Mouse (Mus musculus) layer of hippocampus, adult 18-20 months (tissue): ENCODE data around the gene Nek9. TPM values are rescaled to one million over a fixed set of nuclear protein-coding genes. Genes with fewer than 3 reads are reported as not detected.
A peak's percentile ranks its signal among the peaks of the same experiment; 100 is the strongest.
"Not testable (repeated sequence)": the region's sequence is repeated elsewhere in the genome, so short reads cannot be mapped to it uniquely, and the experiment has no call there.

ENCODE experiments used
- DNase-seq, 2 experiments: peaks; one replicate each; pipeline ENCODE4 v3.0.0; 2022; ENCODE audit warnings: low spot score in 2 of 2
- total RNA-seq, 2 experiments: library from RNA; stranded (reverse); gene quantifications; 2 replicates each; pipeline ENCODE4 v1.2.3; 2021

Gene Nek9
- total RNA-seq, 2 experiments from 2014 or later, result 34.1 to 35.2 TPM

DNA sequence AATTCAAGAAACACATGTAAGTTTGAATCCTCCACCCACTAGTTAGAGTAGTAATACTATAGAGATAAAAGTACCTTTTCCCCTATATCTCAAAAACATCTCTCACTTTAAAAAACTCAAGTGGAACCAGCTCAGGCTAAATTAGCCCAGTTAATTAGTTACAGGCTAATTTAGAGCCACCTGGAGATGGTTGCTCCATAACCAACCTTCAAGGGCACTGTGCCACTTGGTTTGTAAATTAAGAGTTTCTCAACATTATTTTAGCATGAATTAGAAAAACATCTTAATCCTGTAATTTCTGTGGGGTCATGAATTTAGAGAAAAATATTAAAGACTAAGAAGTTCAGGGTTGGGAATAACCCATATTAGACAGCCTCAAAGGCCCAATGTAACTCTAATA lies 47.6 kb downstream of the Nek9 start:
- DNase-seq, result no peak

- no peak for DNase-seq
These were observed 48.5 kb downstream of the Nek9 start for GRCm38 (mm10) chr12:85290633-85291032.

- DNase-seq, result peak in 1 of 2 experiments; percentile 38
These were observed 49.8 kb downstream of the Nek9 start for GRCm38 (mm10) chr12:85289157-85290000.

GRCm38 (mm10) chr12:85288486-85289156 lies 50.5 kb downstream of the Nek9 start, which contains the start of gene Zc2hc1c:
Gene Zc2hc1c, plus strand, starts transcription at chr12:85288591.
- peak; percentile 50 to 66 for DNase-seq

DNA sequence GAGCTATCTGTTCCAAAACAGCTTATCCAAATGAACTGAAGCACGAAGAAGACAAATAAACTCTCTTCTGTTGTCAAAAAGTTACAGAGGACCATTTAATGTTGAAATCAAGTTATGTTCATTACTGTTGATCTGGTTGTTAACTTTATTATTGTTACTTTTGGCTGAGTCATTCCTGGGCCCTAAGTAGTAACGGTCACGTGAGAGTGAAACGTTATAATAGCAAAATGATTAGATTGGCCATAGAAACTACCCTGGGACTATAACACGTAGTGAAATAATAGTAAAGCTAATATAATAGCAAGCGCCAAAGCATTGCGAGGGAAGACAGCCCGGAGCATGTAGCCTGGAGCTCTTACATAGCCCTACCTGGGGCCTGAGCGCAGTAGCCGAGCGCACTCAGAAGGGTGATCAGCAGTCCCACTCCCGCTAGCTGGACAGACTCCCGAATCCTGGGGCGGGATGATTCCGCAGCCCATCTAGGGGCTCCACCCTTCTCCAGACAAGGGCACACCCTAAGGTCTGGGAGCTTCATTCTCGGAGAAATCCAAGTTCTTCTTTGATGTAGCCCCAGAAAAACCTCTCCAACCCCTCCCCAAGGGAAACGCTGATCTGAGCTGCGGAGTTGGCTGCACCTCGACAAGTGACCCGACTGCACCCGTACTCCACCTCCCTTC lies 51.2 kb downstream of the Nek9 start, which contains the start of gene Acyp1:
Gene Acyp1, minus strand, starts transcription at position 630 of the 677 bp plus-strand sequence.
- DNase-seq, result no peak

DNA sequence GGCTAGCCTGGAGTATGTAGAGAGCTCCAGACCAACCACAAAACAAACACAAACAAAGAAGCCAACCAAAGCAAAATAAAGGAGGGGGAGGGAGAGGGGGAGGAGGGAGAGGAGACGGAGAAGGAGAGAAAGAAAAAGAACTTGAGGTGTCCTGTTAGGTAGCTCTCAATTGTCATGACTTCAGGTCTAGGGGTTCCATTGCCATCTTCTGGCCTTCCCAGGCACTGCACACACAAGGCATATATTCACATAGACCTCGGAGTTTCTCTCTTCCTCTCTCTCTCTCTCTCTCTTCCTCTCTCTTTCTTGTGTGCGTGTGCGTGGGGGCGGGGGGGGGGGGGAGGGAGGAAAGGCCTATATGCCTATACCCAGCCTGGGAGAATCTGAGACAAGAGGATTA lies 52.2 kb downstream of the Nek9 start:
- no peak for DNase-seq

DNA sequence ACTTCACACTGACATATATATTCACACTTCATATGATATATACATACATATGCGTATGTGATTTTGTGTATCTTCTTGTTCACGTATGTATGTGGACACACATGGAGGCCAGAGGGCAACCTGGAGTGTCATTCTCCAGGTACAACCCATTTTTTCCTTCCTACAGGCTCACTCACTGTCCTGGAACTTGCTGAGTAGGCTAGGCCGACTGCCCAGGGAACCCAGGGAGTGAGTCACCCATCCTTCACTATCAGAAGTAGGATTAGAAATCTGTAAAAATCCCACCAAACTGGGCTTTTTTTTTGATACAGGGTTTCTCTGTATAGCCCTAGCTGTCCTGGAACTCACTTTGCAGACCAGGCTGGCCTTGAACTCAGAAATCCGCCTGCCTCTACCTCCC lies 54.2 kb downstream of the Nek9 start:
- no peak for DNase-seq

DNA sequence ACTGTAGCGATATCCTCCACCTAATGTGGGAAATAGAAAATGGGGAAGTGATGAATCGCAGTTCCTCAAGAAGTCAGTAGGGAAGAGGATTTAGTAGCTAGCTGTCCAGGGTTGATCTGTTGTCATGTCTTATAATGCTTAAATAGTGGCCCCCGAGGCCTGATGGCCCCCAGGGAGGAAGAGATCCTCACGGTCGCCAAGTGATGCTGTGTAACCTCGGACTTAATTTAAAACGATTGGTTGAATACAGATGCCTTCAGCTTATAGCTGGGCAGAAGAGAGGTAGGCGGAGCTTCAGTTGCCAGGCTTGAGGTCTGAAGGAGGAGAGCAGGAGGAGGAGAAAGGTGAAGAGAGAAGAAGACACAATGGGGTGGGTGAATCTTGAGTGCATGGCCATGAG lies 54.8 kb downstream of the Nek9 start:
- DNase-seq, result no peak

DNA sequence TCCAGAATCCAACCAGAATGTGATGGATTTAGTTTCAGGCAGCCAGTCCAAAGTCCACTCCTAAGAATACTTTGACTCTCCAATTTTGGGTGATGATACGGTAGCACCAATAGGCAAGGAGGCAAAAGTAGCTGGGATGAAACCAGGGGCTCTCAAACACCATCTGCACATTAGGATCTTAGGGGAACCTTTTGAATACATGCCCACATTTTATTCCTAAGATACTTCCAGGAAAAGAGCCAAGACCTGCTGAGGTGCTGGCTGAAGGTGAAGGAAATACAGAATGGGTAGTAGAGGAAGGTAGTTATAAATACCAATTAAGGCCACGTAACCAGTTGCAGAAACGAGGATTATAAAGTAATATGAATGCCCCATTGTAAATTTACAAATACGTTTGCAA lies 57.4 kb downstream of the Nek9 start:
- DNase-seq, result not testable (repeated sequence)

DNA sequence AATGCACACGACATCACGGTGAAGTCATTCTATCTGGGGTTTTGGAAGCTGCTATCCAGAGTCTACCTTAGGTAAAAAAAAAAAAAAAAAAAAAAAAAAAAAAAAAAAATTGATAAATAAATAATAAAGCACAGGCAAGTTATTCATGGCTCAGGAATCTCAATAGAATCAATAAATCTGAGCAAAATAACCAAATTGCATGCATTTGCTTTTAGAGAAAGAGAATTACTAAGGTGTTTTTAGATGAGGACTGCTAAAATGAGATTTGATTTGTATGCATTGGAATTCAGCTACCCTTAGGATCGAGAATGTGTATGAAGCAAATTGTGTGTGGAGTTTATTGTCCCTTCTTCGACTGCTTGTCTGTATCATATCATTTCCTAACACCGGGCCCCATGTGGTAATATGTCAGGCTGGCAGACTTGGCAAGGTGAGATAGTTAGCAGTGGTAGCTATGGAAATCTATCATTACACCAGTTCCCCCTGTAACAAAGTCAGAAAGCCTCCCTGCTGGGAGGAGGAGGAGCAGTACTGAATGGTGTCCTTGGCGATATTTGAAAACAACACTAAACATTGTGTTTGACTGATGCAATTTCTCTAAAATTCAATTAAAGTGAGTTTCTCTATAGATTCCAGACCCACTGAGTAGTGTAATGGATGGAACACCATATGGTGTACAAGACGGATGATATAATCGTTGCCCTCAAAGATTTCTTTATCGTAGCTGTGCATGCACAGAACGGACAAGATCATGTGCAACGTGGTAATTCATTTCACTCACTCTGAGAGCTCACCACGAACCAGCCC lies 58.1 kb downstream of the Nek9 start:
- peak in 1 of 2 experiments; percentile 34 for DNase-seq

- peak; percentile 94 to 99 for DNase-seq
These were observed 58.9 kb downstream of the Nek9 start for GRCm38 (mm10) chr12:85280105-85280844.

DNA sequence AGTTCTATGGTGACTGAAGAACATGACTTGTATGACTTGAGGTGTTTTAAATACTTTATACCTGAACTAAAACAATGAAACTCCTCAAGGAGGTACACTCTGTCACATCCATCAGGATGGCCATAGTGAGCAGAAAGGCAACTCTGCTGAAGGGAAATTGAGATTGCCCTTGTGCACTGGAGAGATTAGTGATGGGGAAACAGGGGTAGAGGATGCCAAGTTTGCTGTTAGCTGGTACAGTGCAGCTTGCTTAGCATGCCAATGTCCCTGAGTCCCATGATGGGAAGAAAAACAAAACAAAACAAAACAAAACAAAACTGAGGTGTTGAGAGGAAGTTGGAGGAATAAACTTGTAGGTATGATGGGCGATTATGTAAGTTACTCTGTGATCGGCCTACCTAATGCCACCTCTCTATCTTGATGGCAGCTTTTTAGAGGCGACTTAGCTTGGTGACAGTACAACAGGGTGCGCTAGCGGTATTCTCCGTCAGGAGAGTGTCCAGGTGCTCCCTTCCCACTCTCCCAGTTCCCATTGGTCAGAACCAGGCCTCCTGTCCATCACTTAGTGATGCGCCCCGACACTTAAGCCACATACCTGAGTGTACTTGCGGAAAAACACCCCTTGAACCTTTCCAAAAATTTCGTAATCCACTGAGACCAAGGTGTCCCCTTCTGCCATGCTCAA lies 59.6 kb downstream of the Nek9 start:
- peak in 1 of 2 experiments; percentile 18 for DNase-seq

- no peak for DNase-seq
These were observed 60.2 kb downstream of the Nek9 start for GRCm38 (mm10) chr12:85278919-85279318.

GRCm38 (mm10) chr12:85276273-85276672 lies 62.9 kb downstream of the Nek9 start:
- no peak for DNase-seq

GRCm38 (mm10) chr12:85273508-85273907 lies 65.7 kb downstream of the Nek9 start:
- no peak for DNase-seq

- no peak for DNase-seq
These were observed 67.3 kb downstream of the Nek9 start for GRCm38 (mm10) chr12:85271843-85272206.

- no peak for DNase-seq
These were observed 67.9 kb downstream of the Nek9 start for GRCm38 (mm10) chr12:85271132-85271842.

DNA sequence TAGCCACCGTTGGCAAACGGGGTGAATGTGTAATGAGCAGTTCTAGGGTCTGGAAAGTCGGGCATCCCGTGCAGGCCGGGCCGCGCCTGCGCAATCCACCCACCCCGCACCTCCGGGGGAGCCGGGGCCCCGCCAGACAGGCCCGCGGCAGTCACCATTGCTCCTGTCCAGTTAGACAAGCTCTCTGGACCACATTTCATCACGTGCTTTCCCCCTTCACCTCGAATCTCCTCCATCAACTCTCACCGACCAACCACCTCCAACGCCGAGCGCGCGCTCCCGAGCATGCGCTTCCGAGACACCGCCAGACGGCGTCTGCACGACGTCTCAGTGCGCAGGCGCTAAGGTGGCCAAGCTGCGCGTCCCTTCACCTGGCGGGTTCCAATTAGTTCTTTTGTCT lies 68.8 kb downstream of the Nek9 start, which contains the start of gene Mlh3:
Gene Mlh3, minus strand, starts transcription at position 281 of the 400 bp plus-strand sequence.
- DNase-seq, result peak; percentile 79 to 89

- peak in 1 of 2 experiments; percentile 9 for DNase-seq
These were observed 69.3 kb downstream of the Nek9 start for GRCm38 (mm10) chr12:85269821-85270220.
